Mouse (Mus musculus) macrophage (primary cell): ENCODE measurements around the gene Phldb1. TPM values are rescaled to one million over a fixed set of nuclear protein-coding genes. Genes with fewer than 3 reads are reported as not detected.
"Not testable (repeated sequence)": the region's sequence is repeated elsewhere in the genome, so short reads cannot be mapped to it uniquely, and the experiment has no call there.

Experiments
- H3K27ac ChIP-seq: fragments of 350-480 bp; formaldehyde crosslinking; 2 replicates; pipeline ENCODE4 v1.9.0; 2021
- H3K36me3 ChIP-seq: fragments of 350-480 bp; formaldehyde crosslinking; 2 replicates; pipeline ENCODE4 v1.9.0; 2021; ENCODE audit errors: inconsistent target
- H3K4me3 ChIP-seq: fragments of 350-480 bp; formaldehyde crosslinking; 2 replicates; pipeline ENCODE4 v1.9.0; 2021; ENCODE audit errors: inconsistent target
- H3K79me2 ChIP-seq: fragments of 350-480 bp; formaldehyde crosslinking; 2 replicates; pipeline ENCODE4 v1.9.0; 2021; ENCODE audit errors: inconsistent target
- WGBS: methylation state at CpG from one replicate; pipeline ENCODE4 v1.1.7; 2026; ENCODE audit warnings: inconsistent platforms; ENCODE audit not compliant: missing documents; 5-methylcytosine and 5-hydroxymethylcytosine counted together
- polyA plus RNA-seq: library from polyadenylated mRNA; stranded (reverse); fragments of 250-400 nt; gene quantifications from 3 replicates; pipeline ENCODE4 v1.2.4, GENCODE M21; 2018; ENCODE audit warnings: inconsistent platforms

The Phldb1 gene
- polyA plus RNA-seq, 1 experiment from 2014 or later, result 2.4 TPM

- Histone ChIP-seq H3K36me3 (0 out of 2 replicates have a peak, but pooled peaks cover 5% of the 10 kb centered on the region), H3K27ac (no peak overlapping the region), H3K79me2 (no peaks in the 10 kb centered on the region), H3K4me3 (no peak overlapping the region)
- 88% methylated on average over 7 of the region's 7 CpGs for WGBS
These were observed 91.9 kb downstream of the Phldb1 start for GRCm38 (mm10) chr9:44643103-44643502.

GRCm38 (mm10) chr9:44641616-44642015 lies 93.4 kb downstream of the Phldb1 start:
- no peak overlapping the region for H3K4me3 ChIP-seq
- H3K36me3 ChIP-seq, result 0 out of 2 replicates have a peak, but pooled peaks cover 11% of the 10 kb centered on the region
- no peaks in the 10 kb centered on the region for H3K79me2 ChIP-seq
- whole genome bisulfite sequencing, result 96% methylated on average over 2 of the region's 2 CpGs
- no peak overlapping the region for H3K27ac ChIP-seq

- H3K79me2 ChIP-seq, result no peaks in the 10 kb centered on the region
- H3K27ac ChIP-seq, result no peak overlapping the region
- WGBS, result 93% methylated on average over 3 of the region's 3 CpGs
- H3K36me3 ChIP-seq, result peaks cover 19% of the 10 kb centered on the region
- no peak overlapping the region for H3K4me3 ChIP-seq
These were observed 94.2 kb downstream of the Phldb1 start for GRCm38 (mm10) chr9:44640646-44641357.

GRCm38 (mm10) chr9:44640028-44640427 lies 95.0 kb downstream of the Phldb1 start:
- WGBS, result 75% methylated on average over 1 of the region's 1 CpGs
- not testable (repeated sequence) for H3K79me2 ChIP-seq, H3K27ac ChIP-seq, H3K4me3 ChIP-seq
- peaks cover 26% of the 10 kb centered on the region for H3K36me3 ChIP-seq

- H3K4me3 ChIP-seq, H3K79me2 ChIP-seq, H3K27ac ChIP-seq: not testable (repeated sequence)
- 89% methylated on average over 8 of the region's 9 CpGs for WGBS
- peaks cover 39% of the 10 kb centered on the region for H3K36me3 ChIP-seq
These were observed 96.3 kb downstream of the Phldb1 start for GRCm38 (mm10) chr9:44638726-44639125.

GRCm38 (mm10) chr9:44637551-44638169 lies 97.3 kb downstream of the Phldb1 start:
- H3K79me2 ChIP-seq, result no peaks in the 10 kb centered on the region; the same call in 1 of the 2 replicates
- peaks cover 49% of the 10 kb centered on the region for H3K36me3 ChIP-seq
- WGBS, result 26% methylated on average over 15 of the region's 15 CpGs
- H3K27ac ChIP-seq, result no peak overlapping the region
- no peak overlapping the region for H3K4me3 ChIP-seq

Other genes starting within 250 kb of the Phldb1 start
- 0.09 TPM in 1 of 3 replicates, not detected in the others for gene Cxcr5, start 173.3 kb downstream of the Phldb1 start, polyA plus RNA-seq
- 72.2 to 89.3 TPM (median 77.9 TPM) in 3 replicates for gene Ddx6, start 130.3 kb downstream of the Phldb1 start, polyA plus RNA-seq
- gene Treh, start 62.0 kb downstream of the Phldb1 start, polyA plus RNA-seq, result not detected in 3 replicates
- gene Arcn1, start 32.6 kb upstream of the Phldb1 start, polyA plus RNA-seq, result 72.0 to 187 TPM (median 92.0 TPM) in 3 replicates
- 21.5 to 65.7 TPM (median 33.6 TPM) in 3 replicates for gene Ift46, start 32.7 kb upstream of the Phldb1 start, polyA plus RNA-seq
- gene Tmem25, start 64.1 kb upstream of the Phldb1 start, polyA plus RNA-seq, result 0.19 to 1.1 TPM (median 0.42 TPM) in 3 replicates
- not detected in 3 replicates for gene Ttc36, start 67.9 kb upstream of the Phldb1 start, polyA plus RNA-seq
- 8.0 to 17.8 TPM (median 11.8 TPM) in 3 replicates for gene Kmt2a, start 146.1 kb upstream of the Phldb1 start, polyA plus RNA-seq
- 222 to 622 TPM (median 524 TPM) in 3 replicates for gene Atp5l, start 185.5 kb upstream of the Phldb1 start, polyA plus RNA-seq
- 25.0 to 37.7 TPM (median 29.2 TPM) in 3 replicates for gene Ube4a, start 230.4 kb upstream of the Phldb1 start, polyA plus RNA-seq
- 0.14 TPM in 1 of 3 replicates, not detected in the others for gene Cd3g, start 245.2 kb upstream of the Phldb1 start, polyA plus RNA-seq
- 0.20 TPM in 1 of 3 replicates, not detected in the others for gene Cd3d, start 246.6 kb upstream of the Phldb1 start, polyA plus RNA-seq